Mouse (Mus musculus): ENCODE measurements at regions not wholly inside any gene's neighbourhood (a gene's known extent, or its start where the extent isn't known, plus 50 kb on each side); places are given as distances from the start of the nearest gene placed in this dataset.

- TF ChIP-seq CTCF (IDR thresholded peaks at IDR 0.05; ENCODE audit: control insufficient read depth, insufficient read depth, insufficient replicate concordance, low read depth, low read length) (no peak), POLR2A (IDR thresholded peaks at IDR 0.05; ENCODE audit: control insufficient read depth, low read depth, low read length) (no peak)
Observed at GRCm38 (mm10) chr16:93281715-93282114, 322.1 kb downstream of the Setd4 start.
